Mouse (Mus musculus) C2C12 (cell line): ENCODE measurements at regions not wholly inside any gene's neighbourhood (a gene's known extent, or its start where the extent isn't known, plus 50 kb on each side); places are given as distances from the start of the nearest gene placed in this dataset.

ENCODE experiments used
- H3K27me3 ChIP-seq: one replicate; pipeline ENCODE4 v1.6.1; 2011; ENCODE audit not compliant: control insufficient read depth, insufficient read depth, insufficient read length
- H3K36me3 ChIP-seq: one replicate; pipeline ENCODE4 v1.6.1; 2011; ENCODE audit not compliant: control insufficient read depth, insufficient read depth
- H3K4me3 ChIP-seq: one replicate; pipeline ENCODE4 v1.5.1; 2011; ENCODE audit warnings: mild to moderate bottlenecking, control low read depth; ENCODE audit not compliant: poor library complexity, insufficient read depth, severe bottlenecking
- H3K79me2 ChIP-seq: one replicate; pipeline ENCODE4 v1.6.1; 2011; ENCODE audit not compliant: control insufficient read depth, insufficient read depth
- H3K79me3 ChIP-seq: one replicate; pipeline ENCODE4 v1.6.1; 2011; ENCODE audit warnings: low read depth, control low read depth
- H3ac ChIP-seq: one replicate; pipeline ENCODE3; 2011; ENCODE audit warnings: low read depth; ENCODE audit not compliant: control insufficient read depth, insufficient read length
- CEBPB ChIP-seq: IDR thresholded peaks from one replicate; pipeline ENCODE4 v1.6.1; 2011; ENCODE audit warnings: low read depth, mild to moderate bottlenecking, control low read depth, moderate library complexity
- CTCF ChIP-seq: IDR thresholded peaks from one replicate; pipeline ENCODE4 v1.5.1; 2011; ENCODE audit not compliant: control insufficient read depth, insufficient read depth, insufficient read length
- FOSL1 ChIP-seq: IDR thresholded peaks from one replicate; pipeline ENCODE4 v1.8.0; 2011; ENCODE audit warnings: mild to moderate bottlenecking, low read length; ENCODE audit not compliant: poor library complexity, insufficient read depth, severe bottlenecking
- MAX ChIP-seq: IDR thresholded peaks from one replicate; pipeline ENCODE4 v1.6.1; 2011; ENCODE audit warnings: mild to moderate bottlenecking, control low read depth
- MYOD1 ChIP-seq: IDR thresholded peaks from one replicate; pipeline ENCODE4 v1.6.1; 2011; ENCODE audit warnings: low read depth; ENCODE audit not compliant: control insufficient read depth, insufficient read length
- MYOG ChIP-seq: IDR thresholded peaks from one replicate; pipeline ENCODE4 v1.6.1; 2011; ENCODE audit not compliant: control insufficient read depth, insufficient read length; ENCODE audit errors: extremely low read depth
- USF1 ChIP-seq: IDR thresholded peaks from one replicate; pipeline ENCODE4 v1.6.1; 2011; ENCODE audit warnings: low read depth, mild to moderate bottlenecking, control low read depth, moderate library complexity

GRCm38 (mm10) chr1:69364069-69364468 lies 256.2 kb upstream of the Erbb4 start:
- Histone ChIP-seq H3K36me3 (no peaks in the 10 kb centered on the region), H3K79me2 (no peaks in the 10 kb centered on the region), H3K27me3 (no peaks in the 10 kb centered on the region), H3K79me3 (no peaks in the 10 kb centered on the region), H3K4me3 (no peak overlapping the region), H3ac (no peak overlapping the region)
- no peak for TF ChIP-seq FOSL1
- TF ChIP-seq MYOG: no peak
- TF ChIP-seq MAX: no peak
- TF ChIP-seq USF1: no peak
- no peak for TF ChIP-seq MYOD1

DNA sequence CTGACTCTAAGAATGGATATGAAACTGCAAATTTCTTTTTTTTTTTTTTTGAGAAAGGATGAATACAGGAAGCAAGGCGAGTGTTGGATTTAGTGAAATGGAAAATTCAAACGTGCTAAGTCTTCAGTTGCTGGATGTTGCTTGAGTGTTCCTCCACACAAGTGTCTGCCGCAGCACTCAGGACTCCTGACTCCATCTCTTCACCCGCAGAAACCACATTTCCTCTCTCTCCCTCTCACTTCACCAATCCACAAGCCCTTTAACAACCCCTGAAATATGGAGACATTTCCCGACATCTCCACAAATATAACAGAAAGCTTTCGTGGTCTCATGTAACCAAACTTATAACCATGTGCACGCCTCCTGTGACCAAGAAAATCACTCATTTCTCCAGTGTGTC lies 249.7 kb upstream of the Erbb4 start:
- H3K79me2 ChIP-seq: no peaks in the 10 kb centered on the region
- H3K36me3 ChIP-seq: no peaks in the 10 kb centered on the region
- H3K27me3 ChIP-seq: no peaks in the 10 kb centered on the region
- H3ac ChIP-seq: no peak overlapping the region
- TF ChIP-seq MYOD1 (no peak), FOSL1 (no peak), CTCF (no peak), CEBPB (no peak), USF1 (no peak), MYOG (no peak), MAX (no peak)
- H3K79me3 ChIP-seq: no peaks in the 10 kb centered on the region
- no peak overlapping the region for H3K4me3 ChIP-seq

DNA sequence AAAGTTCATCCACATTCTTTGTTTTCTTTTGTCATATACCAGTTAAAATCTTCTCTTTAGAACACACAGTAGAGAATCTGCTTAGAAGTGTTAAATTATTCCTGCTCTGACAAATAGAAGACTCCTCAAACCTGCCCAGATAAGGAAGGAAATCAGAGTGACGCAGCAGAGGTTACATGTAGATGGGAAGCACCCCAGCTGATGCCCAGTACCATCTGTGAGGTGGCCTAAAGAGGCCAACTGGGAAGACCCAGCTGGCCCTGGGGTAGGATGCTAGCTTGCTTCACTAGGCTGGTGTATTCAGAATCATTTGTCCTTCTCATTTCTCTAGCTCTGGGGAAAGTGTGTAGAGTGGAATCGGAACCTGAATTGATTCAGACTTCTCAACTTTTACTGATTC lies 242.6 kb upstream of the Erbb4 start:
- no peak for TF ChIP-seq MYOD1
- no peak for TF ChIP-seq USF1
- no peak for TF ChIP-seq FOSL1
- TF ChIP-seq MYOG: no peak
- no peak for TF ChIP-seq CTCF
- TF ChIP-seq CEBPB: no peak
- no peak for TF ChIP-seq MAX
- no peaks in the 10 kb centered on the region for H3K27me3 ChIP-seq
- H3K36me3 ChIP-seq: no peaks in the 10 kb centered on the region
- no peak overlapping the region for H3ac ChIP-seq
- no peak overlapping the region for H3K4me3 ChIP-seq
- no peaks in the 10 kb centered on the region for H3K79me3 ChIP-seq
- no peaks in the 10 kb centered on the region for H3K79me2 ChIP-seq

DNA sequence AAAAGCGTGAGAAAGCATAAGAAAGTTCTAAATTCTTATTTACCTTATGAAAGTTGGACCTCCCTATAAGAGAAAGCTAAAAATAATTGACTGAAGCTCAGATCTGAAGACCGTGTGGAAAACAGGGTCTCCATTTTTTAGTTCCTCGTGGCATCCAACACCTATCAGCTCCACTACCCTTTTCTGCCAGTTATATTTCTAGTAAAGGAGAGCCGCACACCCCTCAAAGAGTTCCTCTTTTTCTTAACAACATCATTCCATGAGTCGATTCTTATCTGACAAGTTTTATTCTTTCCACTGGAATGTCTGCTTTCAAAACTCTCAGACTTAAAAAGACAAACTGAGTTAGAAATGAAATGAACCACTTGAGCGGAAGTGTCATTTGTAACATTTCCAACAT lies 242.0 kb upstream of the Erbb4 start:
- TF ChIP-seq MYOG (no peak), CEBPB (no peak), USF1 (no peak), CTCF (no peak), FOSL1 (no peak), MAX (no peak), MYOD1 (no peak)
- Histone ChIP-seq H3K36me3 (no peaks in the 10 kb centered on the region), H3K79me2 (no peaks in the 10 kb centered on the region)

DNA sequence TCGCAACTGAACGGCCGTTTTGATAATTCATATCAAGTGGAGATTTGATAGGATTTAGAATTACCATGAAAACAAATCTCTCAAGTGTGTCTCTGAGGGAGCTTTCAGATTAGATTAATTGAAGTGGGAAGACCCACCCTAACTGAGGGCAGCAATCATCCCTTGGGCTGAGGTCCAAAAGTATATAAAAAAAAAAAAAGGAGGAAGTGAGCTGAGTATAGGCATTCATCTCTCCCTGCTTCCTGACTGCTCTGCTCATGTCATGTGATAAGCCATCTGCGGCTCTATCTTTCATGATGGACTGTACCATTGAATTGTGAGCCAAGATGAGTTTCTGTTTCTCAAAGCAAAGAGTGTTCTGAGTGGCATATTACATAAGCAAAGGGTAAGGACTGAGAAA lies 234.2 kb upstream of the Erbb4 start:
- no peak for TF ChIP-seq CEBPB
- TF ChIP-seq MYOG: no peak
- no peak for TF ChIP-seq MAX
- no peak for TF ChIP-seq FOSL1
- TF ChIP-seq MYOD1: no peak
- no peak for TF ChIP-seq USF1
- TF ChIP-seq CTCF: no peak
- Histone ChIP-seq H3K4me3 (no peak overlapping the region), H3K79me2 (no peaks in the 10 kb centered on the region), H3K79me3 (no peaks in the 10 kb centered on the region), H3K36me3 (no peaks in the 10 kb centered on the region), H3ac (no peak overlapping the region), H3K27me3 (no peaks in the 10 kb centered on the region)

More for the DNA sequence above, 242.0 kb upstream of the Erbb4 start:
- no peaks in the 10 kb centered on the region for H3K79me3 ChIP-seq
- H3K4me3 ChIP-seq: no peak overlapping the region
- no peak overlapping the region for H3ac ChIP-seq
- no peaks in the 10 kb centered on the region for H3K27me3 ChIP-seq

GRCm38 (mm10) chr1:69340481-69340880 lies 232.6 kb upstream of the Erbb4 start:
- Histone ChIP-seq H3ac (no peak overlapping the region), H3K36me3 (no peaks in the 10 kb centered on the region), H3K4me3 (no peak overlapping the region), H3K27me3 (no peaks in the 10 kb centered on the region), H3K79me2 (no peaks in the 10 kb centered on the region), H3K79me3 (no peaks in the 10 kb centered on the region)
- no peak for TF ChIP-seq MYOG
- no peak for TF ChIP-seq MAX
- TF ChIP-seq MYOD1: no peak
- no peak for TF ChIP-seq CTCF
- no peak for TF ChIP-seq FOSL1
- TF ChIP-seq CEBPB: no peak
- TF ChIP-seq USF1: no peak
